Mouse (Mus musculus): ENCODE results near the gene S100a6. TPM values are rescaled to one million over a fixed set of nuclear protein-coding genes. Genes with fewer than 3 reads are reported as not detected.

Gene S100a6
- polyA plus RNA-seq, 1 experiment from 2014 or later = 46.9 TPM

- H3K36me3 ChIP-seq (replicated peaks; ENCODE audit: control insufficient read depth, insufficient read depth) = no peaks in the 10 kb centered on the region
- ATAC-seq (ENCODE audit: low FRiP score) = no peak
- H3K9ac ChIP-seq = no peak overlapping the region
- H3K27ac ChIP-seq = no peak overlapping the region
- no peak overlapping the region for H3K4me3 ChIP-seq (replicated peaks; ENCODE audit: low read length)
- H3K9me3 ChIP-seq (ENCODE audit: control insufficient read depth, low read length) = no peaks in the 10 kb centered on the region
- 63% methylated on average over 6 of the region's 6 CpGs for WGBS
- H3K4me1 ChIP-seq (replicated peaks; ENCODE audit: control insufficient read depth, insufficient read depth, low read length) = no peaks in the 10 kb centered on the region
- no peak for DNase-seq (ENCODE audit: low spot score)
- H3K27me3 ChIP-seq (ENCODE audit: control insufficient read depth, insufficient read depth, low read length) = no peaks in the 10 kb centered on the region
- H3K4me2 ChIP-seq (replicated peaks) = no peak overlapping the region
Measured at GRCm38 (mm10) chr3:90597736-90598135, 14.9 kb upstream of the S100a6 start.

GRCm38 (mm10) chr3:90598212-90598611 lies 14.5 kb upstream of the S100a6 start:
- Histone ChIP-seq H3K36me3 (replicated peaks; ENCODE audit: control insufficient read depth, insufficient read depth) (no peaks in the 10 kb centered on the region), H3K4me1 (replicated peaks; ENCODE audit: control insufficient read depth, insufficient read depth, low read length) (no peaks in the 10 kb centered on the region), H3K4me3 (replicated peaks; ENCODE audit: low read length) (no peak overlapping the region), H3K4me2 (replicated peaks) (no peak overlapping the region), H3K27ac (no peak overlapping the region), H3K9me3 (ENCODE audit: control insufficient read depth, low read length) (no peaks in the 10 kb centered on the region), H3K27me3 (ENCODE audit: control insufficient read depth, insufficient read depth, low read length) (no peaks in the 10 kb centered on the region), H3K9ac (no peak overlapping the region)
- ATAC-seq (ENCODE audit: low FRiP score) = no peak
- 88% methylated on average over 4 of the region's 4 CpGs for WGBS
- DNase-seq (ENCODE audit: low spot score) = no peak

- WGBS = 72% methylated on average over 3 of the region's 3 CpGs
- Histone ChIP-seq H3K9ac (no peak overlapping the region), H3K9me3 (ENCODE audit: control insufficient read depth, low read length) (no peaks in the 10 kb centered on the region), H3K27me3 (ENCODE audit: control insufficient read depth, insufficient read depth, low read length) (no peaks in the 10 kb centered on the region), H3K4me1 (replicated peaks; ENCODE audit: control insufficient read depth, insufficient read depth, low read length) (0 out of 2 replicates have a peak, but pooled peaks cover 3% of the 10 kb centered on the region), H3K36me3 (replicated peaks; ENCODE audit: control insufficient read depth, insufficient read depth) (no peaks in the 10 kb centered on the region), H3K27ac (no peak overlapping the region), H3K4me2 (replicated peaks) (no peak overlapping the region), H3K4me3 (replicated peaks; ENCODE audit: low read length) (no peak overlapping the region)
- DNase-seq (ENCODE audit: low spot score) = no peak
- ATAC-seq (ENCODE audit: low FRiP score) = no peak
Measured at GRCm38 (mm10) chr3:90599401-90599800, 13.3 kb upstream of the S100a6 start.

- no peaks in the 10 kb centered on the region for H3K27me3 ChIP-seq (ENCODE audit: control insufficient read depth, insufficient read depth, low read length)
- no peak overlapping the region for H3K27ac ChIP-seq
- H3K9me3 ChIP-seq (ENCODE audit: control insufficient read depth, low read length) = no peaks in the 10 kb centered on the region
- no peak overlapping the region for H3K4me2 ChIP-seq (replicated peaks)
- ATAC-seq (ENCODE audit: low FRiP score) = no peak
- H3K36me3 ChIP-seq (replicated peaks; ENCODE audit: control insufficient read depth, insufficient read depth) = no peaks in the 10 kb centered on the region
- no peak overlapping the region for H3K4me3 ChIP-seq (replicated peaks; ENCODE audit: low read length)
- H3K4me1 ChIP-seq (replicated peaks; ENCODE audit: control insufficient read depth, insufficient read depth, low read length) = 0 out of 2 replicates have a peak, but pooled peaks cover 5% of the 10 kb centered on the region
- WGBS = 85% methylated on average over 6 of the region's 6 CpGs
- H3K9ac ChIP-seq = no peak overlapping the region
- no peak for DNase-seq (ENCODE audit: low spot score)
Measured at GRCm38 (mm10) chr3:90600036-90600435, 12.6 kb upstream of the S100a6 start.

- H3K36me3 ChIP-seq (replicated peaks; ENCODE audit: control insufficient read depth, insufficient read depth) = no peaks in the 10 kb centered on the region
- H3K9ac ChIP-seq = no peak overlapping the region
- H3K27me3 ChIP-seq (ENCODE audit: control insufficient read depth, insufficient read depth, low read length) = no peaks in the 10 kb centered on the region
- 85% methylated on average over 8 of the region's 8 CpGs for WGBS
- H3K9me3 ChIP-seq (ENCODE audit: control insufficient read depth, low read length) = no peaks in the 10 kb centered on the region
- H3K4me3 ChIP-seq (replicated peaks; ENCODE audit: low read length) = no peak overlapping the region
- H3K4me2 ChIP-seq (replicated peaks) = no peak overlapping the region
- DNase-seq (ENCODE audit: low spot score) (no peak), ATAC-seq (ENCODE audit: low FRiP score) (no peak)
- 0 out of 2 replicates have a peak, but pooled peaks cover 5% of the 10 kb centered on the region for H3K4me1 ChIP-seq (replicated peaks; ENCODE audit: control insufficient read depth, insufficient read depth, low read length)
- no peak overlapping the region for H3K27ac ChIP-seq
Measured at GRCm38 (mm10) chr3:90600458-90601195, 12.1 kb upstream of the S100a6 start.

- ATAC-seq (ENCODE audit: low FRiP score) (no peak), DNase-seq (ENCODE audit: low spot score) (no peak)
- Histone ChIP-seq H3K9me3 (ENCODE audit: control insufficient read depth, low read length) (no peaks in the 10 kb centered on the region), H3K27me3 (ENCODE audit: control insufficient read depth, insufficient read depth, low read length) (no peaks in the 10 kb centered on the region), H3K4me2 (replicated peaks) (no peak within 1 kb of the TSS), H3K36me3 (replicated peaks; ENCODE audit: control insufficient read depth, insufficient read depth) (no peaks in the 10 kb centered on the region), H3K27ac (no peak within 1 kb of the TSS), H3K4me1 (replicated peaks; ENCODE audit: control insufficient read depth, insufficient read depth, low read length) (0 out of 2 replicates have a peak, but pooled peaks cover 5% of the 10 kb centered on the region), H3K9ac (no peak within 1 kb of the TSS), H3K4me3 (replicated peaks; ENCODE audit: low read length) (no peak within 1 kb of the TSS)
- 85% methylated on average over 11 of the region's 11 CpGs for WGBS
Measured at GRCm38 (mm10) chr3:90601486-90602110, 11.1 kb upstream of the S100a6 start, which contains the start of gene Gm42674. Gm42674 (plus strand) TSS chr3:90601904.

GRCm38 (mm10) chr3:90603623-90604022 lies 9.1 kb upstream of the S100a6 start, which contains the start of gene S100a4:
S100a4 (plus strand) TSS chr3:90603771.
- DNase-seq (ENCODE audit: low spot score) = no peak
- 71% methylated on average over 3 of the region's 3 CpGs for WGBS
- no peak within 1 kb of the TSS for H3K9ac ChIP-seq
- no peak within 1 kb of the TSS for H3K4me2 ChIP-seq (replicated peaks)
- H3K27me3 ChIP-seq (ENCODE audit: control insufficient read depth, insufficient read depth, low read length) = no peaks in the 10 kb centered on the region
- no peak within 1 kb of the TSS for H3K27ac ChIP-seq
- no peak within 1 kb of the TSS for H3K4me3 ChIP-seq (replicated peaks; ENCODE audit: low read length)
- H3K4me1 ChIP-seq (replicated peaks; ENCODE audit: control insufficient read depth, insufficient read depth, low read length) = 0 out of 2 replicates have a peak, but pooled peaks cover 5% of the 10 kb centered on the region
- no peaks in the 10 kb centered on the region for H3K36me3 ChIP-seq (replicated peaks; ENCODE audit: control insufficient read depth, insufficient read depth)
- H3K9me3 ChIP-seq (ENCODE audit: control insufficient read depth, low read length) = no peaks in the 10 kb centered on the region
- ATAC-seq (ENCODE audit: low FRiP score) = no peak

- DNase-seq (ENCODE audit: low spot score) = peak; percentile 66
- Histone ChIP-seq H3K4me3 (replicated peaks; ENCODE audit: low read length) (no peak overlapping the region), H3K27me3 (ENCODE audit: control insufficient read depth, insufficient read depth, low read length) (no peaks in the 10 kb centered on the region), H3K9ac (no peak overlapping the region), H3K9me3 (ENCODE audit: control insufficient read depth, low read length) (no peaks in the 10 kb centered on the region), H3K4me2 (replicated peaks) (no peak overlapping the region), H3K4me1 (replicated peaks; ENCODE audit: control insufficient read depth, insufficient read depth, low read length) (0 out of 2 replicates have a peak, but pooled peaks cover 5% of the 10 kb centered on the region), H3K36me3 (replicated peaks; ENCODE audit: control insufficient read depth, insufficient read depth) (no peaks in the 10 kb centered on the region), H3K27ac (no peak overlapping the region)
- WGBS = 48% methylated on average over 4 of the region's 4 CpGs
- ATAC-seq (ENCODE audit: low FRiP score) = peak; percentile 53; the same call in 1 of the 2 replicates
Measured at GRCm38 (mm10) chr3:90604416-90604815, 8.3 kb upstream of the S100a6 start.

GRCm38 (mm10) chr3:90605049-90605448 lies 7.6 kb upstream of the S100a6 start:
- WGBS = 82% methylated on average over 3 of the region's 3 CpGs
- H3K4me3 ChIP-seq (replicated peaks; ENCODE audit: low read length) = no peak overlapping the region

More at GRCm38 (mm10) chr3:90605049-90605448, 7.6 kb upstream of the S100a6 start:
- H3K4me2 ChIP-seq (replicated peaks) = no peak overlapping the region
- H3K9me3 ChIP-seq (ENCODE audit: control insufficient read depth, low read length) = no peaks in the 10 kb centered on the region
- H3K9ac ChIP-seq = no peak overlapping the region
- H3K4me1 ChIP-seq (replicated peaks; ENCODE audit: control insufficient read depth, insufficient read depth, low read length) = 0 out of 2 replicates have a peak, but pooled peaks cover 5% of the 10 kb centered on the region
- DNase-seq (ENCODE audit: low spot score) = no peak
- H3K36me3 ChIP-seq (replicated peaks; ENCODE audit: control insufficient read depth, insufficient read depth) = no peaks in the 10 kb centered on the region
- no peak for ATAC-seq (ENCODE audit: low FRiP score)
- H3K27ac ChIP-seq = no peak overlapping the region
- no peaks in the 10 kb centered on the region for H3K27me3 ChIP-seq (ENCODE audit: control insufficient read depth, insufficient read depth, low read length)
